Mouse (Mus musculus): ENCODE measurements around the gene Lrrc56. TPM values are rescaled to one million over a fixed set of nuclear protein-coding genes. Genes with fewer than 3 reads are reported as not detected.

The Lrrc56 gene
- 9.9 and 10.8 TPM in 2 replicates for polyA plus RNA-seq (2015; fragmentation: Nextera tagmentation; extraction: Ambion mirVana)

DNA sequence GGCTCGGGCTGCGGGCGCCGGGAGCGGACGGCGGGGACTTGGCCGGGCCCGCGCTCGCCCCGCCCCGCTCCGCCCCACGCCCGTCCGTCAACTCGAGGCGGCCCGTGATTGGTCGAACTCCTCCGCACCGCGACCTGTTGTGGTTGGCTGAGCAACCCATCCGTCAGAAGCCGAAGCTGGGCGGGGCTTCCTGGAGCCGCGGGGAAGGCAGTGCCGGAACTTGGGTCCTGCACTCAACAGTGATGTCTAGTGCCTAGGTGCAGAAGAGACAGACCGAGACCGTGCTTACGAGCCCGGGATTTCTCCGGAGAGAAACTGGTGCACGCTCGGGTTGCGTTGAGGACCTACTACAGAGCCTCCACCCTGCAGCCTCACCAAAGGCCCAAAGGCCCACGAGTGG lies at the start of gene Lrrc56, which contains the start of gene Hras:
Lrrc56 (plus strand) TSS at position 210 of the 400 bp plus-strand sequence.
Hras (minus strand) TSS at position 58 of the 400 bp plus-strand sequence.
- H3K36me3 ChIP-seq (ENCODE audit: insufficient read depth, low read length): peaks cover 17% of the 10 kb centered on the region
- H3K9me3 ChIP-seq (replicated peaks; ENCODE audit: low read length): no peaks in the 10 kb centered on the region
- H3K27ac ChIP-seq: peak within 1 kb of the TSS; percentile 85
- peak within 1 kb of the TSS; percentile 93 for H3K4me3 ChIP-seq (replicated peaks; ENCODE audit: low read depth, low read length)
- peaks cover 7% of the 10 kb centered on the region; the same call in 1 of the 2 replicates for H3K4me1 ChIP-seq (replicated peaks; ENCODE audit: insufficient read depth, low read length)
- ATAC-seq (replicated peaks; ENCODE audit: low FRiP score, low read depth) (peak; percentile 93), DNase-seq (ENCODE audit: low spot score) (peak; percentile 98)
- H3K4me2 ChIP-seq (ENCODE audit: low read length): peak within 1 kb of the TSS; percentile 86
- WGBS: 0% methylated on average over 35 of the region's 39 CpGs
- H3K9ac ChIP-seq (ENCODE audit: low read depth, low read length): peak within 1 kb of the TSS; percentile 92
- no peak for TF ChIP-seq CTCF (IDR thresholded peaks at IDR 0.05; ENCODE audit: low read depth)
- H3K27me3 ChIP-seq (ENCODE audit: insufficient read depth, low read length): no peaks in the 10 kb centered on the region

GRCm38 (mm10) chr7:141144650-141145049 lies 49.3 kb upstream of the Lrrc56 start:
- H3K9ac ChIP-seq (ENCODE audit: low read depth, low read length): no peak overlapping the region
- ATAC-seq (replicated peaks; ENCODE audit: low FRiP score, low read depth): no peak
- 96% methylated on average over 3 of the region's 3 CpGs for whole genome bisulfite sequencing

GRCm38 (mm10) chr7:141145403-141145802 lies 48.6 kb upstream of the Lrrc56 start:
- H3K9ac ChIP-seq (ENCODE audit: low read depth, low read length): no peak overlapping the region
- no peaks in the 10 kb centered on the region for H3K4me1 ChIP-seq (replicated peaks; ENCODE audit: insufficient read depth, low read length)
- no peak overlapping the region for H3K4me2 ChIP-seq (ENCODE audit: low read length)
- DNase-seq (ENCODE audit: low spot score) (no peak), ATAC-seq (replicated peaks; ENCODE audit: low FRiP score, low read depth) (no peak)
- H3K27ac ChIP-seq: no peak overlapping the region
- no peaks in the 10 kb centered on the region for H3K27me3 ChIP-seq (ENCODE audit: insufficient read depth, low read length)
- H3K36me3 ChIP-seq (ENCODE audit: insufficient read depth, low read length): 0 out of 2 replicates have a peak, but pooled peaks cover 6% of the 10 kb centered on the region
- H3K9me3 ChIP-seq (replicated peaks; ENCODE audit: low read length): no peaks in the 10 kb centered on the region
- no peak for TF ChIP-seq CTCF (IDR thresholded peaks at IDR 0.05; ENCODE audit: low read depth)
- WGBS: 84% methylated on average over 1 of the region's 1 CpGs
- H3K4me3 ChIP-seq (replicated peaks; ENCODE audit: low read depth, low read length): no peak overlapping the region

More at GRCm38 (mm10) chr7:141144650-141145049, 49.3 kb upstream of the Lrrc56 start:
- no peaks in the 10 kb centered on the region for H3K27me3 ChIP-seq (ENCODE audit: insufficient read depth, low read length)
- DNase-seq (ENCODE audit: low spot score): no peak
- H3K4me3 ChIP-seq (replicated peaks; ENCODE audit: low read depth, low read length): no peak overlapping the region
- H3K9me3 ChIP-seq (replicated peaks; ENCODE audit: low read length): no peaks in the 10 kb centered on the region
- no peak overlapping the region for H3K4me2 ChIP-seq (ENCODE audit: low read length)
- no peak overlapping the region for H3K27ac ChIP-seq
- no peak for TF ChIP-seq CTCF (IDR thresholded peaks at IDR 0.05; ENCODE audit: low read depth)
- 0 out of 2 replicates have a peak, but pooled peaks cover 6% of the 10 kb centered on the region for H3K36me3 ChIP-seq (ENCODE audit: insufficient read depth, low read length)
- no peaks in the 10 kb centered on the region for H3K4me1 ChIP-seq (replicated peaks; ENCODE audit: insufficient read depth, low read length)

DNA sequence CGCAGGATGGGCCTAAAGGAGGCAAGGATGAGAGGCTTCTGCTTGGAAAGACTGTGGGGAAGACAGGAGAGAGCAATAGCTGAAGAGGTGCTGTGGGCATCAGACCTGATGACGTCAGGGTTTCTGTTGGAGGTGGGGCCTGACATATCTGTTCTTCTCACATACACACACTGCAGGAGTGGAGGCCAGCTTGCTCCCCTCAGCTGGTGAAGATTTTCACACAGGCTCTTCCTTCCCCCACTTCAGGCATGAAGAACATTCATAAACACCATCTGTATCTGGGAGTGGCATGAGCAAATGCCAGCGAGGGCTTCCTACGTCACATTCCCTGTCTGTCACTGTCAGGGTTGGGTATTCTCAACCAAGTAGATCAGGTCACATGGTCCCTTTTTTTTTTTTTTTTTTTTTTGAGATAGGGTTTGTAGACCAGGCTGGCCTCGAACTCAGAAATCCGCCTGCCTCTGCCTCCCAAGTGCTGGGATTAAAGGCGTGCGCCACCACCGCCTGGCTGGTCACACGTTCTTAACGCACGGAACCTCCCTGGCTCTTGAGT lies 47.8 kb upstream of the Lrrc56 start:
- Histone ChIP-seq H3K27ac (no peak overlapping the region), H3K4me3 (replicated peaks; ENCODE audit: low read depth, low read length) (no peak overlapping the region), H3K36me3 (ENCODE audit: insufficient read depth, low read length) (peaks cover 12% of the 10 kb centered on the region), H3K9ac (ENCODE audit: low read depth, low read length) (no peak overlapping the region), H3K4me1 (replicated peaks; ENCODE audit: insufficient read depth, low read length) (no peaks in the 10 kb centered on the region), H3K27me3 (ENCODE audit: insufficient read depth, low read length) (no peaks in the 10 kb centered on the region), H3K4me2 (ENCODE audit: low read length) (no peak overlapping the region), H3K9me3 (replicated peaks; ENCODE audit: low read length) (no peaks in the 10 kb centered on the region)
- no peak for DNase-seq (ENCODE audit: low spot score)
- 96% methylated on average over 12 of the region's 12 CpGs for WGBS
- no peak for TF ChIP-seq CTCF (IDR thresholded peaks at IDR 0.05; ENCODE audit: low read depth)
- ATAC-seq (replicated peaks; ENCODE audit: low FRiP score, low read depth): no peak

- H3K4me3 ChIP-seq (replicated peaks; ENCODE audit: low read depth, low read length): no peak overlapping the region
- DNase-seq (ENCODE audit: low spot score): no peak
- H3K36me3 ChIP-seq (ENCODE audit: insufficient read depth, low read length): peaks cover 17% of the 10 kb centered on the region
- H3K27ac ChIP-seq: no peak overlapping the region
- no peak for TF ChIP-seq CTCF (IDR thresholded peaks at IDR 0.05; ENCODE audit: low read depth)
- no peak overlapping the region for H3K4me2 ChIP-seq (ENCODE audit: low read length)
- H3K4me1 ChIP-seq (replicated peaks; ENCODE audit: insufficient read depth, low read length): no peaks in the 10 kb centered on the region
- H3K27me3 ChIP-seq (ENCODE audit: insufficient read depth, low read length): no peaks in the 10 kb centered on the region
- no peak overlapping the region for H3K9ac ChIP-seq (ENCODE audit: low read depth, low read length)
- no peaks in the 10 kb centered on the region for H3K9me3 ChIP-seq (replicated peaks; ENCODE audit: low read length)
- WGBS: 75% methylated on average over 6 of the region's 6 CpGs
- ATAC-seq (replicated peaks; ENCODE audit: low FRiP score, low read depth): no peak
These were observed 46.9 kb upstream of the Lrrc56 start for GRCm38 (mm10) chr7:141147044-141147443.

DNA sequence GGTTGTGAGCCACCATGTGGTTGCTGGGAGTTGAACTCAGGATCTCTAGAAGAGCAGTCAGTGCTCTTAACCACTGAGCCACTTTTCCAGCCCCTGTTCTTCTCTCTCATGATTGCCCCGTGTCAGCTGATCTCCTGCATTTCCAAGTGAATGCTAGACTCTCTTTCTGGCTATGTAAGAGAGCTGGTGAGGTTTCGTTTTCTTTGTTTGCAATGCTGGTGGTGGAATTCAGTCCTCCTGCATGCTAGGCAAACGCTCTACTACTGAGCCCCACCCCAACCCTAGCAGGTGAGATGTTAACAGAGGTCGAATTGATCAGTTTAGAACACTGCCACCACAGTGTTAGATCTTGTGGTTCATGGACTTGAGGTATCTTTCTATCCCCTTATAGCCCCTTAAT lies 45.3 kb upstream of the Lrrc56 start:
- Histone ChIP-seq H3K4me2 (ENCODE audit: low read length) (no peak overlapping the region), H3K27ac (no peak overlapping the region), H3K27me3 (ENCODE audit: insufficient read depth, low read length) (no peaks in the 10 kb centered on the region), H3K9ac (ENCODE audit: low read depth, low read length) (no peak overlapping the region), H3K4me3 (replicated peaks; ENCODE audit: low read depth, low read length) (no peak overlapping the region), H3K36me3 (ENCODE audit: insufficient read depth, low read length) (peaks cover 23% of the 10 kb centered on the region), H3K9me3 (replicated peaks; ENCODE audit: low read length) (no peaks in the 10 kb centered on the region), H3K4me1 (replicated peaks; ENCODE audit: insufficient read depth, low read length) (no peaks in the 10 kb centered on the region)
- no peak for DNase-seq (ENCODE audit: low spot score)
- 79% methylated on average over 4 of the region's 4 CpGs for WGBS
- no peak for ATAC-seq (replicated peaks; ENCODE audit: low FRiP score, low read depth)
- no peak for TF ChIP-seq CTCF (IDR thresholded peaks at IDR 0.05; ENCODE audit: low read depth)

All from kidney, postnatal 0 days (tissue).